Mouse (Mus musculus): ENCODE data around the gene Col5a3. TPM values are rescaled to one million over a fixed set of nuclear protein-coding genes. Genes with fewer than 3 reads are reported as not detected.

Col5a3 gene
- polyA plus RNA-seq, 1 experiment from 2014 or later, result 0.15 TPM

DNA sequence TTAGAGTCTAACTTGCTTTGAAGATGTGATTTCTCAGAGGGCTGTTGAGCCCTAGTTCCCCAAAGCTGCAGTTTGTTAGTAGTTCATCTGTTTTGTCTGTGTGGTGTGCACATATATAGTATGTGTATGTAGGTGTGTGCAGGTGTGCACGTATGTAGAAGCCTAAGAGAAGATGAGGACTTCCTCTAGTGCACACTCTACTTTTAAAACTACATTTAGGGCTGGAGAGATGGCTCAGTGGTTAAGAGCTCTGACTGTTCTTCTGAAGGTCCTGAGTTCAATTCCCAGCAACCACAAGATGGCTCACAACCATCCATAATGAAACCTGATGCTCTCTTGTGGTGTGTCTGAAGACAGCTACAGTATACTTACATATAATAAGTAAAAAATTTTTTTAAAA, 20.0 kb upstream of the Col5a3 start:
- peaks cover 34% of the 10 kb centered on the region for H3K27me3 ChIP-seq (replicated peaks)
- no peak overlapping the region for H3K9ac ChIP-seq
- no peaks in the 10 kb centered on the region for H3K9me3 ChIP-seq
- H3K27ac ChIP-seq (replicated peaks), result no peak overlapping the region
- ATAC-seq (ENCODE audit: extremely low read depth, insufficient number of reproducible peaks, low FRiP score, low TSS enrichment), result no peak
- WGBS, result 71% methylated on average over 1 of the region's 1 CpGs
- H3K4me3 ChIP-seq, result no peak overlapping the region
- no peak overlapping the region for H3K4me2 ChIP-seq
- no peaks in the 10 kb centered on the region for H3K36me3 ChIP-seq
- peaks cover 7% of the 10 kb centered on the region for H3K4me1 ChIP-seq

DNA sequence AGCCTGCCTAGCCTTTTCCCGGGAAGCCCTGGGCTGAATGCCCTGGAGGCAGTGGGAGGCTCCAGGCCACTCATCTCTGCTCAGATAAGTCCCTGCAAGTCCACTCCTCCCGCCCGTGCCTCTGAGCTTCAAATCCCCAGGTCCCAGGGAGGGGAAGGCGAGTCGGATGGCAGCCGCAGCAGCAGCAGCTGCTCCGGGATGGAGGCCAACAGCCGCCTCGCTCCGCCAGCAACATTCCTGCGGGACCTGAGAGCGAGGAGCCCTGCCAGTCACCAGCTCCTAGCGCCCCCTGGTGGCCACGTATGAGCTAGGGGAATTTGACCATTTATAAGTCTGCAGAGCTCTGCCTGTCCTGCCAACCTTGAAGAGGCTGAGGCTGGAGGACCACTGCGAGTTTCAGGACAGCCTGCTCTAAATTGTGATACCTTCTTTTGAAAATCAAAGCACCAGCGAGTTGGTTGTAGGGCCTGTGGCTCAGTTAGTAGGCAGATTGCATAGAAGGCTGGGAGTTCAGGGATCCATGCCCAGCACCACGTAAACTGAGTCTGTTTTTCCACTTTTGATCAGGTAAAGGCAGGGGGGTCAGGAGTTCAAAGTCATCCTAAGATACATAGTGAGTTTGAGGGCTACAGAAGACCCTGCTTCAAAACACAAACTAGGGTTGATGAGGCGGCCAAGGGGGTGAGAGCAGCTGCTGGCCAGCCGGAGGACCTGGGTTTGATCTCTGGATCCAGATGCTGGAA, 16.2 kb upstream of the Col5a3 start:
- no peak; the same call in none of the 2 replicates for ATAC-seq (ENCODE audit: extremely low read depth, insufficient number of reproducible peaks, low FRiP score, low TSS enrichment)
- Histone ChIP-seq H3K36me3 (no peaks in the 10 kb centered on the region), H3K4me1 (peaks cover 7% of the 10 kb centered on the region), H3K9ac (no peak overlapping the region), H3K4me3 (no peak overlapping the region), H3K9me3 (no peaks in the 10 kb centered on the region), H3K4me2 (0 out of 2 replicates have a peak overlapping the region, but pooled peaks have one; percentile 18), H3K27ac (replicated peaks) (no peak overlapping the region), H3K27me3 (replicated peaks) (peaks cover 43% of the 10 kb centered on the region)
- 13% methylated on average over 19 of the region's 19 CpGs for WGBS

DNA sequence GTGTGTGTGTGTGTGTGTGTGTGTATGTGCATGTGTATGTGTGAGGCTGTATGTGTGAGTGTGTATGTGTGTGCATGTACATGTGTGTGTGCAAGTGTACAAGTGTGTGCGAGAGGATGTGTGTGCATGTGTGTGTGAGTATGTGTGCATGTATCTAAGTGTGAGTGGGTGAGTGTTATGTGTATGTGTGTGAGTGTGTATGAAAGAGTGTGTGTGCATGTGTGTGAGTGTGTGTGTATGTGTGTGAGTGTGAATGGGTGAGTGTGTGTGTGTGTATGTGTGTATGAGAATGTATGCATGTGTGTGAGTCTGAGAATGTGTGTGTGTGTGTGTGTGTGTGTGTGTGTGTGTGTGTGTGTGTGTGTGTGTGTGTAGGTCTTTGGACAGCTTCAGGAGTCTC, 13.3 kb upstream of the Col5a3 start:
- peaks cover 34% of the 10 kb centered on the region for H3K27me3 ChIP-seq (replicated peaks)
- H3K27ac ChIP-seq (replicated peaks), result no peak overlapping the region
- WGBS, result 85% methylated on average over 1 of the region's 1 CpGs
- peaks cover 7% of the 10 kb centered on the region for H3K4me1 ChIP-seq
- H3K9me3 ChIP-seq, result no peaks in the 10 kb centered on the region
- ATAC-seq (ENCODE audit: extremely low read depth, insufficient number of reproducible peaks, low FRiP score, low TSS enrichment), result no peak
- H3K4me2 ChIP-seq, result no peak overlapping the region
- no peaks in the 10 kb centered on the region for H3K36me3 ChIP-seq
- no peak overlapping the region for H3K9ac ChIP-seq
- H3K4me3 ChIP-seq, result no peak overlapping the region

DNA sequence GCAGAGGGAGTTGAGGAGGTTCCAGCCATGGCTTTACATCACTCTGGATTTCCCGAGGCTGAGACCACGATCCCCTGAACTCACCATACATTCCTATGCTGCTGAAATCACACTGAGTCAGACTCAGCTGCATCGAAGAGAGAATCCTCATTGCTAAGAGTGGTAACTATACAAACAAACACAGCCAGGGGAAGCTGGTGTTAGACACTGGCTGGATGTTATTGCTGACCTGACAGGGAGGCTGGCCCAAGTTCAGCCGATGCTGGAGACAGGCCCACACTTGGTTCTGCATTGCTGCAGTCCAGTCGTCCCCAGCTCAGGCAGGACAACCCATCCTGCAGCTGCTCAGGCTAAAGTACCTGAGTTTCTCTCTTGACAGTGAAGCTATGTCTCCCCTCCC, 10.9 kb upstream of the Col5a3 start:
- 43% methylated on average over 5 of the region's 5 CpGs for WGBS
- Histone ChIP-seq H3K4me2 (no peak overlapping the region), H3K27me3 (replicated peaks) (peaks cover 22% of the 10 kb centered on the region), H3K36me3 (no peaks in the 10 kb centered on the region), H3K4me1 (peaks cover 6% of the 10 kb centered on the region), H3K27ac (replicated peaks) (no peak overlapping the region), H3K9me3 (no peaks in the 10 kb centered on the region), H3K9ac (no peak overlapping the region), H3K4me3 (no peak overlapping the region)
- no peak for ATAC-seq (ENCODE audit: extremely low read depth, insufficient number of reproducible peaks, low FRiP score, low TSS enrichment)

DNA sequence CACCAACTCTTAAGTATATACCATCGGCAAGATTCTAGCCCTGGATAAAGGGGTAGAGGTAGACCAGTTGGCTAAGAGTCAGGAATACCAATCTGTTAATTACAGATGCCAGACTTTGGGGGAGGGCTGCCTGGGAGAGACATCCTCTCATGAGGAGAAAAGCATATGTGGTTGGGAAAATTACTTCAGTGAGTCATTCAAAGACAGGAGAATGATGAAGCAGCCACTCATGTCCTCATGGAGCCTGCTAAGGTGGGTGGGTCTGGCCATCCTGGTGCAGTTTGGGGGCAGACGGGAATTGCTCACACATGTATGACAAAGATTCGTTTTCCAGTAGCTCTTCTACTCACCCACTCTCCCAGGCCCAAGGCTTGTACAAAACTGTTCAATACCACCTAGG, 8.0 kb upstream of the Col5a3 start:
- 74% methylated on average over 3 of the region's 3 CpGs for WGBS
- no peak for ATAC-seq (ENCODE audit: extremely low read depth, insufficient number of reproducible peaks, low FRiP score, low TSS enrichment)
- Histone ChIP-seq H3K36me3 (no peaks in the 10 kb centered on the region), H3K27me3 (replicated peaks) (peaks cover 8% of the 10 kb centered on the region; the same call in 1 of the 2 replicates), H3K9me3 (no peaks in the 10 kb centered on the region), H3K4me3 (no peak overlapping the region), H3K4me2 (no peak overlapping the region), H3K9ac (no peak overlapping the region), H3K4me1 (no peaks in the 10 kb centered on the region), H3K27ac (replicated peaks) (no peak overlapping the region)

DNA sequence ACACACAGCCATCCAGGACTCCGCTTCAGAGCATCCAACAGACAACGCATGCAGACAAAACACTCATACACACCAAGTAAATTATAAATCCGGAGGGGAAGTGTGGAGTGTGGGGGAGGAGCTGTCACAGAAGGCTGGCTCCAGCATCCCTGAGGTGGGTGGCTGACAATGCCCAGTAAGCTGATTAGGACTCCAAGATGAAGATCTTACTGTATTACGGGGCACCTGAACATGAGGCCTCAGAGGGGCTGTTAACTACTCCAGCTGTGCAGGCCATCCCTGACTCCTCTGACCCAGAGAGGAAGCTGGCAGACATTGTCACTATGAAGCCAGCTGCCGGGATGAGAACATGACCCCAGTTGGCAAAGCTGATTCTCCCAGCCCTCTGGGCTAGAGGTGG, 5.1 kb upstream of the Col5a3 start:
- no peak for ATAC-seq (ENCODE audit: extremely low read depth, insufficient number of reproducible peaks, low FRiP score, low TSS enrichment)
- Histone ChIP-seq H3K4me2 (no peak overlapping the region), H3K9me3 (no peaks in the 10 kb centered on the region), H3K4me1 (peaks cover 2% of the 10 kb centered on the region), H3K27ac (replicated peaks) (no peak overlapping the region), H3K9ac (no peak overlapping the region), H3K4me3 (no peak overlapping the region), H3K27me3 (replicated peaks) (peaks cover 28% of the 10 kb centered on the region), H3K36me3 (no peaks in the 10 kb centered on the region)
- WGBS, result 71% methylated on average over 5 of the region's 5 CpGs

DNA sequence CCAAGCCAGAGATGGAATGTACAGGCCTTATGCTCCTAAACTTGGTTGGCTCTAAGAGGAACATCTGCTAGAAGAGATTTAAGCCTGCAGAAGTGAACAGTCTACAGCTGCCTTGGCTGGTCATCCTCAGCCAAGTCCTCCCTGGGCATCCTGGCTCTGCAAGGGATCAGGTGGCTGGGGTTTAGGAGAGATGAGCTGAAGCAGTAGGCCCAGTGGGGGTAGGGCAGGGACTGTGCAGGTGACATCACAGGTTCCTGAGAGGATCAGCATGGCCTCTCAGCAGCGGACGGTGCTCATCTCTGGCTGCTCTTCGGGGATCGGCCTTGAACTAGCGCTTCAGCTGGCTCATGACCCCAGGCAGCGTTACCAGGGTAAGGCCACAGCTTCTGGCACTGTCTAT, 3.4 kb upstream of the Col5a3 start, which contains the start of gene Rdh8:
TSS of gene Rdh8 (plus strand) at position 268 of the 400 bp plus-strand sequence.
- 62% methylated on average over 6 of the region's 6 CpGs for WGBS
- Histone ChIP-seq H3K4me1 (peaks cover 8% of the 10 kb centered on the region), H3K9ac (no peak within 1 kb of the TSS), H3K9me3 (no peaks in the 10 kb centered on the region), H3K27ac (replicated peaks) (no peak within 1 kb of the TSS), H3K4me2 (no peak within 1 kb of the TSS), H3K36me3 (no peaks in the 10 kb centered on the region), H3K4me3 (no peak within 1 kb of the TSS), H3K27me3 (replicated peaks) (peaks cover 46% of the 10 kb centered on the region)
- no peak for ATAC-seq (ENCODE audit: extremely low read depth, insufficient number of reproducible peaks, low FRiP score, low TSS enrichment)

DNA sequence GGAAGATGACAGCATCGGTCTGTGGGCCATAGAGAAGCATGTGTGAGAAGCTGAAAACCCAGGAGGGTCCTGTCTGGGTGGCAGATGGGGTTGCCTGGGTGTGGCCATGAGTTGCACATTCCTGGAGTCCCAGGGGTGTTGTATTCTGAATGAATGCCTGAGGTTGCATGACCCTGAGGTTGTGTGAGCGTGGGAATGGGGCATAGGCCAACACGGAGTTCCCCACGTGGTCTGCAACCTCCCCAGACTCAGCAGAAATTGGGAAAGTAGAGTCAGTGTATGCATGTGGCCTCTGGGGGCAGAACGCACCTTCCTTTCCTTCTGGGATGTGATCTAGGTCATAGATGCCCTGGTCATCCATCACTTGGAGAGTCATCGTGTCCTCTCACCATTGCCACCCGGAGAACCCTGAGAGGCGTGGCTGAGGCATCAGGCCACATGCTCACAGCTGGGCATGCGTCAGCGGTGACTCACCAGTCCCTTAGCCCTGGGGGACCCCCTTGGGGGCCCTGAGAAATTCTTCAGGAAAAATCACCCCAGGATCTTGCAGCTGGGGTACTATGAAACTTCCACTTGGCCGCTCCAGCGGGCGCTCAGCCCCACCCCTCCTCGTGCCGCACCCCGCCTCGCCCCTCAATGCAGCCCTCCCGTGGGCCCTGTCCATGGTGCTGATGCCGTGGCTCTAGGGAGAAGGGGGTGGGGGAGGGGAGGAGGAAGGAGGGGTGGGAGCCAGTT, 2.2 kb downstream of the Col5a3 start:
- peak overlapping the region; percentile 35 for H3K4me2 ChIP-seq

DNA sequence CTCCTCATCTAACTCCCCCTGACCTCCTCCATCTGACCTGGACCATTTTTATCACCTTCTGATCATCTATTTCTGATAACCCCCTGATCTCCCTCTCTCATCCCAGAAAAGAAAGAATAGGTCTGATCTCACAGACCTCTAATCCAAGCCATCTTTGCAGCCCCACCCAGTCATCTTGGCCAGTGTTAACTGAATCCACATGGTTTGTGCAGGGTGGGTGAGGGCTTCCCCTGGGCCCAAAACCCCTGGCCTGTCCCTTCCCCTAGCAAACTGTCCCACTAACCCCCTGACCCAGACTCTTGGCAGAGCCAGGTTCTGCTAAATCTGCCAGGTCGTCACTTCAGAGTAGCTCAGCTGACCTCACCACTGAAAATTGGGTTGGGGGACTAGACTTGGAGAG, 4.1 kb downstream of the Col5a3 start:
- Histone ChIP-seq H3K36me3 (no peaks in the 10 kb centered on the region), H3K4me2 (no peak overlapping the region), H3K4me1 (peaks cover 13% of the 10 kb centered on the region), H3K4me3 (no peak overlapping the region), H3K27me3 (replicated peaks) (peaks cover 59% of the 10 kb centered on the region), H3K9ac (no peak overlapping the region), H3K27ac (replicated peaks) (no peak overlapping the region), H3K9me3 (no peaks in the 10 kb centered on the region)
- ATAC-seq (ENCODE audit: extremely low read depth, insufficient number of reproducible peaks, low FRiP score, low TSS enrichment), result no peak
- WGBS, result 42% methylated on average over 1 of the region's 1 CpGs

More for the DNA sequence above, 2.2 kb downstream of the Col5a3 start:
- Histone ChIP-seq H3K4me3 (no peak overlapping the region), H3K4me1 (peaks cover 13% of the 10 kb centered on the region), H3K9ac (no peak overlapping the region), H3K36me3 (no peaks in the 10 kb centered on the region), H3K27me3 (replicated peaks) (peaks cover 76% of the 10 kb centered on the region), H3K9me3 (no peaks in the 10 kb centered on the region), H3K27ac (replicated peaks) (no peak overlapping the region)
- ATAC-seq (ENCODE audit: extremely low read depth, insufficient number of reproducible peaks, low FRiP score, low TSS enrichment), result no peak
- WGBS, result 13% methylated on average over 19 of the region's 19 CpGs

DNA sequence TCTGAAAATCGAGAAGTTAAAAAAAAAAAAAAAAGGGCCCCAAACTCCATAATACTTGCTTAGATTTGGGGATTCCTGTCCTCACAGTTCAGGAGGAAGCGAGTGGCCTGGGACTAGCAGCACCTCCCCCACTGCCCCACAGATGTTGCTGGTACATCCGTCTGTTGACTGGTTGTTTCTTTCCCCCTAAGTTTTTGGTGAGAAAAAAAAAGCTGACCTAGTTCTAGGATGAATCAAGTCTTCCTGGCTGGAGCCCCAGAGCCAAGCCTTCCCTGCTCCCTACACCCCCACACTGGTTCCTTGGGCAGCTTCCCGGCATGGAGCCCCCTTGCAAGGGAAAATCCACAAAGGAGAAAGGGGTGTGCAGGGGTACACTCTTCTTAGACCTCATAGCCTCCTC, 4.6 kb downstream of the Col5a3 start:
- H3K9me3 ChIP-seq, result no peaks in the 10 kb centered on the region
- no peak overlapping the region for H3K9ac ChIP-seq
- H3K27ac ChIP-seq (replicated peaks), result no peak overlapping the region
- no peak overlapping the region for H3K4me3 ChIP-seq
- peaks cover 13% of the 10 kb centered on the region for H3K4me1 ChIP-seq
- H3K27me3 ChIP-seq (replicated peaks), result peaks cover 54% of the 10 kb centered on the region
- no peaks in the 10 kb centered on the region for H3K36me3 ChIP-seq
- no peak overlapping the region for H3K4me2 ChIP-seq
- ATAC-seq (ENCODE audit: extremely low read depth, insufficient number of reproducible peaks, low FRiP score, low TSS enrichment), result no peak
- 41% methylated on average over 4 of the region's 4 CpGs for WGBS

DNA sequence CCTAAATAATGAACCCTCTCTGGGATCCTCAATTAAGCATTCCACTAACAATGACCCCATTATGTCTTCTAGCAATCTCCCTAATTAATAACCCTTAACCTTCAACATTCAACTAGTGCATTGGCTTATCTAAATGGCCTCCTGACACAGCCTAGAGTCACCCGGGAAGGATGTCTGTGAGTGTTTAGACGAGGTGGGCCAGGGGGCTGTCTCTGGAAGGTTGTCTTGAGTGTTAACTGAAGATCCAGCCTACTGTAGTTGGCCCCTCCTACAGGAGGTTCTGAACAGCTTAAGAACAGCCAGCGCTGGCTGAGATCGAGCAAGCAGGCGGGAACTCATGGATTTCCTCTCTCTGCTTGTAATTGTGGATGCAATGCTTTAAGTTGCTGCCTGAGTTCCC, 9.2 kb downstream of the Col5a3 start:
- H3K4me1 ChIP-seq, result no peaks in the 10 kb centered on the region
- no peak overlapping the region for H3K27ac ChIP-seq (replicated peaks)
- WGBS, result 40% methylated on average over 5 of the region's 5 CpGs
- no peak overlapping the region for H3K4me2 ChIP-seq
- H3K4me3 ChIP-seq, result no peak overlapping the region
- ATAC-seq (ENCODE audit: extremely low read depth, insufficient number of reproducible peaks, low FRiP score, low TSS enrichment), result no peak
- no peaks in the 10 kb centered on the region for H3K36me3 ChIP-seq
- peaks cover 13% of the 10 kb centered on the region for H3K9me3 ChIP-seq
- no peak overlapping the region for H3K9ac ChIP-seq
- peaks cover 8% of the 10 kb centered on the region for H3K27me3 ChIP-seq (replicated peaks)

DNA sequence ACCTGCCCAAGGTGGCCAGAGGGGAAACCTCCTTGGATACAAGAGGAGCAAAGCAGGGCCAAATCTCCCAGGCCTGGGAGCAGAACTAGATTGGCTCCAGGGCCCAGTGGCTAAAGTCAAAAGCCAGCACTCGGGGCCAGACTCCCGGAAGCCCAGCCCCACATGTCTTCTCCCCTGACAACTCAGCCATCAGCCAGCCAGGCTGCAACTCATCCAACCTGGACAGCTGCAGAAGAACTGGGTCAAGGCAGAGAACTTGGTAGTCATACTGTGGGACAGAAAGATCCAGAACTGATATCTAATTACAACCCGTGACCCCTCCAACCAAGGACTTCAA, 9.7 kb downstream of the Col5a3 start:
- WGBS, result 75% methylated on average over 3 of the region's 3 CpGs
- H3K9me3 ChIP-seq, result peaks cover 13% of the 10 kb centered on the region
- ATAC-seq (ENCODE audit: extremely low read depth, insufficient number of reproducible peaks, low FRiP score, low TSS enrichment), result no peak

More for the DNA sequence above, 9.7 kb downstream of the Col5a3 start:
- no peak overlapping the region for H3K4me2 ChIP-seq
- no peak overlapping the region for H3K4me3 ChIP-seq
- no peak overlapping the region for H3K9ac ChIP-seq
- H3K36me3 ChIP-seq, result no peaks in the 10 kb centered on the region
- peaks cover 7% of the 10 kb centered on the region; the same call in 1 of the 2 replicates for H3K27me3 ChIP-seq (replicated peaks)
- H3K27ac ChIP-seq (replicated peaks), result no peak overlapping the region
- no peaks in the 10 kb centered on the region for H3K4me1 ChIP-seq

Measured in heart, embryonic 13.5 days (tissue).